Mouse (Mus musculus) cerebellum, adult 8-10 months (tissue): ENCODE measurements around the gene Upf1.

ENCODE experiments used
- DNase-seq: peaks from one replicate; pipeline ENCODE4 v3.0.0; 2022

Upf1 gene

GRCm38 (mm10) chr8:70353194-70353817, at the start of gene Upf1:
Gene Upf1, minus strand, starts transcription at chr8:70353278.
- DNase-seq, result peak; percentile 100

GRCm38 (mm10) chr8:70397611-70398563, 44.8 kb upstream of the Upf1 start:
- DNase-seq, result peak; percentile 88

DNA sequence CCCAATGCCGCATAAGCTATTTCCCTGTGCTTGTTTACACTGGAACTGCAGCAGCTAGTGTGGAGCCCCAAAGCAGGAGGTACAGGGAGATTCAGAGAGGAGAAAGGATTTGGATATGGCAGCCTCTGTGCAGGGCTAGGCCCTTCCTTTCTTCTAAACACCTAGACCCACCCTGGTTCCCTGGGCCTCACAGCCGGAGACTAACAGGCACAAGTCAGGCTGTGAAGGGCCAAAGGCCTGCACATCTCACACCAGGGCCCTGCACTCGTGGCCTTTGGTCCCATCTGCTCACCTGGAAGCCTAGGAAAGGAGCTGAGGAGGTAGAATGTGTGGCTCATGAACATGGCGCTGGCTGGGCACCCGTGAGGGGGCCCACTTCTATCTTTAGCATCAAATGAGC, 43.1 kb upstream of the Upf1 start:
- DNase-seq, result peak; percentile 54

- peak; percentile 92 for DNase-seq
These were observed 42.6 kb upstream of the Upf1 start for GRCm38 (mm10) chr8:70395649-70396048.

GRCm38 (mm10) chr8:70394269-70394998, 41.4 kb upstream of the Upf1 start:
- peak; percentile 46 for DNase-seq

DNA sequence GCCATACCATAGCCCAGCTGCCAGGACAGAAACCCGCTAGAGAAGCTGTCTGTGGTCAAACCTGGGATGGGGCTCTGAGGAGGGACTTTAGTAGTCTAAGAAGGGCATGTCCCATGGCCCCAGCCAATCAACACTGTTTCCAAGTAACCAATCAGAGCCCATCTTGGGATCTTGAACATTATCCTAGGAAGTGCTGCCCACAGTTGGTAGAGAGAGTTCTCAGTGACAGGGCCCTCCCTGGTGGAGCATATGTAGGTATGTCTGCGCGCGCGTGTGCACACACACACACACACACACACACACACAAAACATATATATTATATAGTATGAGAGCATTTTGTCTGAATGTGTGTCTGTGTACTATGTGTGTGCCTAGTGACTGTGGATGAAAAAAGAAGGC, 40.0 kb upstream of the Upf1 start:
- DNase-seq, result no peak

DNA sequence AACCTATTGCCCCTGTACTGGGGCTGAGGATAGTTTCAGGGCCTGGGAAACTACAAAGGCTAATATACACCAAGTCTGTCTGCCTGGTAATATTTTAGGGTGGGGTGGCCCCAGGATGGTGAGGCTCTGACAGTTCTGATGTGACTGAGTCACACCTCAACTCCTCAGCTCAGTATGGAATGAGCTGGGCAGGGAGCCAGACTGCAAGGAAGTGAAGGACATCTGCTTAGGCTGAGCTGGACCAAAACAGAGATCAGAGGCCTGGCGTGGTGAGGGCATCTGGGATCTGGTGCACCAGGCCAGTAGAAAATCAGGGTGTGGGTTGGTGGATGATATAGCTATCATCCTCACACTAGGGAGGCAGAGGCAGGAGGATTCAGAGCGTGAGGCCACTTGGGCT, 36.6 kb upstream of the Upf1 start:
- peak; percentile 50 for DNase-seq

DNA sequence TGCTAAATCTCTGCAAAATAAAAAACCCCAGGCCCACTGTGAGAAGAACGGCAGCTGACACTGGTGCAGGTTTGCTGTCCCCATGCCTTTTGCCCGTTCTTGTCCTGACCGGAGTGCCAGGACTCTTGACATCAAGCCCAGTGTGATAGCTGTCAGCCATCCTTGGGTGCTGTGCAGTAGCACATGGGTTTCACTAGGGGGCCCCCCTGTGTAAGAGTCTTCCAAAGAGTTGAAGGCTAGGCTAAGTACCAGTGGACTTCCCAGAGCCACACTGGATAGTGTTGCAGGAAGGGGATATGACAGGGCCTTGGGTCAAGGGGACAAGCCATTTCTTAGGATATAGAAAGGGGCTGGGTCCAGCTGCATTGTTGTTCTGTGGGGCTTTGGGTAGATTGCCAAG, 30.2 kb upstream of the Upf1 start:
- peak; percentile 77 for DNase-seq

DNA sequence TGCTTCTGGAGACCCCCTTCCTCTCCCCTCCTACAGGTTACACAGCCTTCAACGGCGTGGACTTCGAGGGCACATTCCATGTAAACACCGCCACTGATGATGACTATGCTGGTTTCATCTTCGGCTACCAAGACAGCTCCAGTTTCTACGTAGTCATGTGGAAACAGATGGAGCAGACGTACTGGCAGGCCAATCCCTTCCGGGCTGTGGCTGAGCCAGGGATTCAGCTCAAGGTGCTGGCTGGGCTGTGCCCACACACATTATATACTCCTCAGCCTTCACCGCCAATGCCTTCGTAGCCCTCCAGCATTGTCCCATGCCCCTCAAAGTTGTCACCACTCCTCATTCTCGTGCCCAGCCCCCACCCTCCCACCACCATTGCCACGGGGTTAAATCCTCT, 27.0 kb upstream of the Upf1 start:
- no peak for DNase-seq

DNA sequence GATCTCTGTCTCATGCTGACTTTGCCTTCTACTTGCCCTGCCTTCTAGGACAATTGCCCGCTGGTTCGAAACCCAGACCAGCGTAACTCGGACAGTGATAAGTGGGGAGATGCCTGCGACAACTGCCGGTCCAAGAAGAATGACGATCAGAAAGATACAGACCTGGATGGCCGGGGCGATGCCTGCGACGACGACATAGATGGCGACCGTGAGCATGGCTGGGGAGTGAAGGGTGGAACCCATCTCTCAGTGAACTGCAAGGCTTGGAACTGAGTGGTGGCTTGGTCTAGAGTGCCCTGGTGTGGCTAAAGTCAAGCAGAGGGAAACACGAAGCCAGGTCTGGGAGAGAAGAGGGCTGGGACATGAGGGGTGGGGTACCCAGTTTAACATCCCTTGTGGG, 24.0 kb upstream of the Upf1 start:
- DNase-seq, result no peak

GRCm38 (mm10) chr8:70376275-70376741, 23.2 kb upstream of the Upf1 start:
- DNase-seq, result peak; percentile 40

GRCm38 (mm10) chr8:70375212-70375859, 22.3 kb upstream of the Upf1 start:
- DNase-seq, result peak; percentile 36

GRCm38 (mm10) chr8:70374318-70374927, 21.3 kb upstream of the Upf1 start:
- DNase-seq, result peak; percentile 93

DNA sequence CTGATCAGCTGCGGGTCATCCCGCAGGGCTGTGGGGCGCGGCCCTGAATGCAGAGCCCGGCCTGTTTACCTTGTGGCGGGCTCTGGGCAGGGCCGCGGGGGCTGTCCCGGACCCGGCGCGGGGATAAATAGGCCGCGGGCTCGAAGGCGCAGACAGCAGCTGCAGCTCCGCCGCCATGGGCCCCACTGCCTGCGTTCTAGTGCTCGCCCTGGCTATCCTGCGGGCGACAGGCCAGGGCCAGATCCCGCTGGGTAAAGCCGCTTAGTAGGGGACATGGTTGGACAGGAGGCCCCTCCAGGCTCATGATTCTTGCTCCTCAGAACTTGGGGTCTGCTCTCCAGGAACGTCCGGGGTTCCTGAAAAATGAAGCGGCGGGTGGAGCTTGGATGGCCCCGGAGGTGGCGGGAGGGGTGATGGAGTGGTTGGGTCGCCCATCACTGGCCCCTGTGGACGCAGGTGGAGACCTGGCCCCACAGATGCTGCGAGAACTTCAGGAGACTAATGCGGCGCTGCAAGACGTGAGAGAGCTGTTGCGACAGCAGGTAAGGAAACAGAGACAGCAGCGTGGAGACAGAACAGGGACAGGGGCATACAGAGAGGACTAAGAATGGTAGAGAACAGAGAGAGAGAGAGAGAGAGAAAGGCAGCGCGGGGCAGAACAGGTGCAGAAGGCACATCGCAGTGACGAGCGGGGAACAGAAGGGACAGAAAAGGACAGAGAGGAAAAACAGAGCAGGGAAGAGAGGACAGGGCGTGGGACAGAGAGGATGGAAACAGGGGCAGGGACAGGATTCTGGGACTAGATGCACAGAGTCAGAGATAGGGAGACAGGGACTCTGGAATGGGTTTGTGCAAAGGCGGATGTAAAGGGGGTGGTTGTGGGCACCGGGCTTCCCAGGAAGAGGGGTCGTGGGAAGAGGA, 20.6 kb upstream of the Upf1 start, which contains the start of gene Comp:
Gene Comp (plus strand): TSS at position 162 of the 921 bp plus-strand sequence.
- DNase-seq, result peak; percentile 39

DNA sequence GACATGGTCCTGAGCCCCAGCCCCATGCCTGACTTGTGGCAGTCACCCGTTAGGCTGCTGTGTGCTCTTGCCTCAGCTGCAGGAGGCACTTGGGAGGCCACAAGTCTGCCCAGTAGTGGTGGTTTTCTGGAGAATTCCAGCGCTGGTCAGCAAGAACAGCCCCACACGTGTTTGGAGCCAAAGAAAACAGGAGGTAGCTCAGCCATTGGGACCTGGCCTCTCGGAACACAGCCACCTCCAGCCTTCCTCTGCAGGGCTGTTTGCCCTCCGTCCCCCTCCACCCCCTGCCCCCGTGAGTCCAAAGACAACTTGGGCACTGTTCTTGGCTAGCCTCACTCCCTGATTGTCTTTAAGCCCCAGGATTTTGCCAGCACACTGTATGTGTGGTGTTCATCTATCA, 18.9 kb upstream of the Upf1 start:
- no peak for DNase-seq

DNA sequence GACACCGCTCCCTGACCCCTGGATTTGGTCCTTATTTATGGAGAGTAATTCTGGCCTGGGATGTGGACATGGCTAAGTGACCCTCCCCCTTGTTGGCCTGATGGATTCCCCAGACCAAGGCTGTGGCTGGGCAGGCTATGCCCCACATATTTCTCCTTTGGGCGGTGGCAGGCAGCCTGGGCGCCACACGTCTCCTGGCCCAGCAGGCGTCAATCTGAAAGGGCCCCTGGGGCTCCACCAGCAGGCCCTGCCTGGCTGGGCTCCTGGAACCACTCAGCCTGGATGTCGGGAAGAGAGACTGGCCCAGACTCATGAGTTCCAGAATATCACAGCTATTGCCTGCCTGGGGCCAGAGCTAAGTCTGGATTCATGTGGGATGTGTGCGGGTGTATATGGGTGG, 17.4 kb upstream of the Upf1 start:
- DNase-seq, result no peak

DNA sequence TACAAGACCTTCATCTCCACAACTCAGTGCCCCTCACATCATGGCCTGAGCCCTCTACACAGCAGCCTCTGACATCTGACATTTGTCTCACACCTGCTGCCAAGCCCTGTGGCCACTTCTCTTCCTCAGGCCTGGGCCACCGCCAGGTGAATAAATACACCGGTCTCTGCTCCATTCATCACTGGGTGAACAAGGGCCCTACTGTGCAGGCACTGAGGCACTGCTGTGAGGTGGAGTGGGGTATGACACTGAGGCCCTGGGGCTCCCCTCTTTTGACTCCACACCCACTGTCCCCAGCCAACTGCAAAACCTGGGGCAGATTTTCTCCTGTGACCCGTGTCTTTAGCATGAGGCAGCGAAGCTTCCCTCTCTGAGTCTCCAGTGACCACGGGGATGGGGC, 13.5 kb upstream of the Upf1 start:
- no peak for DNase-seq

GRCm38 (mm10) chr8:70364066-70364465, 11.0 kb upstream of the Upf1 start:
- DNase-seq, result no peak

GRCm38 (mm10) chr8:70361484-70362032, 8.5 kb upstream of the Upf1 start:
- no peak for DNase-seq

GRCm38 (mm10) chr8:70360769-70361168, 7.7 kb upstream of the Upf1 start:
- DNase-seq, result no peak

- DNase-seq, result no peak
These were observed 6.3 kb upstream of the Upf1 start for GRCm38 (mm10) chr8:70359411-70359810.
